Mouse (Mus musculus) central nervous system, embryonic 14 days (tissue): ENCODE results near the gene Lhfpl3. TPM values are rescaled to one million over a fixed set of nuclear protein-coding genes. Genes with fewer than 3 reads are reported as not detected.

Experiments used
- polyA plus RNA-seq: library from polyadenylated mRNA; depleted of rRNA; stranded (reverse); fragments of >200 nt; gene quantifications from 2 replicates; pipeline ENCODE4 v1.2.3, GENCODE M21; 2012; rRNA removed

The Lhfpl3 gene
- 4.8 and 5.7 TPM in 2 replicates for polyA plus RNA-seq

GRCm38 (mm10) chr5:22745885-22746532, at the start of gene Lhfpl3:
TSS of gene Lhfpl3 (plus strand) at chr5:22746059.

Other genes starting within 250 kb of the Lhfpl3 start
- gene Orc5, start 195.6 kb upstream of the Lhfpl3 start, polyA plus RNA-seq, result 9.8 and 9.9 TPM in 2 replicates